ENCODE assay signal across 9 mouse cellular contexts in the genomic region with DNA sequence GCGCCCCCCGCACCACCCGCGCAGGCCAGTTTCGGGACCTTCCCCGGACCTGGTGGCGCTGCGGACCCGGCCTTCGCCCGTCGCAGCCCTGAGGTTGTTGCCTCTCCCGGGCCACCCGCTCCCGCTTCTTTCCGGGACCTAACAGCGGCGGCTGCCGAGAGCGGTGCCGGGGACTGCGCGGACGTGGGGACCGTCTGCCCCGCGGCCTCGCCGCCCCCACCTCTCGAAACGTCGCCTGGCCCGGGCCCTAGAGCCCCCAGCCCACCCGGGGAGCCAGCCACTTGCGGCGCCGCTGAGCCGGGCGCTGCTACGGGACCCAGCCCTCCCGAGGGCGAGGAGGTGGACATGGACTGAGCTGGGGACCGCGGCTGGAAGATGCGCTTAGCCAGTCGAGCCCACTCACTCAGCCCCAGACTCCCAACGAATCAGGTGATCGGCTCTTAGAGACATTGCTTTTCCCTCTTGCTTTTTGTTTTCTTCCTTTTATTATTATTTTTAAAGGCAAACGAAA. TPM values are rescaled to one million over a fixed set of nuclear protein-coding genes. Genes with fewer than 3 reads are reported as not detected.
DNase-seq lines count a peak whose midpoint lies in the region; ATAC-seq and TF ChIP-seq lines count a peak whose summit lies in the region.
"Had no signal": no experiment of that assay in that cellular context is flagged by ENCODE, and none has a peak within 500 bp of the region (broad histone marks: within the 10 kb centered on the region; RNA-seq: fewer than 3 reads in every experiment).

No protein-coding gene starts in this region.

- ATAC-seq in heart, embryonic 13.5 days (ENCODE audit: extremely low read depth, insufficient number of reproducible peaks, low FRiP score, low TSS enrichment): no peak
- no peak for ATAC-seq in forebrain, embryonic 12.5 days (ENCODE audit: low FRiP score)
- ATAC-seq in midbrain, embryonic 12.5 days (ENCODE audit: low FRiP score, low read depth): no peak

- intact Hi-C loops in heart, postnatal 14 days (cut with DNase I): no loop called here

- H3K27ac ChIP-seq in heart, embryonic 13.5 days (replicated peaks): no peak overlapping the region
- peak overlapping the region; percentile 99 for H3K27ac ChIP-seq in cerebellum, adult 2 months (ENCODE audit: insufficient read depth, low read length)
- peak overlapping the region; percentile 81 for H3K27ac ChIP-seq in forebrain, embryonic 12.5 days
- H3K27ac ChIP-seq in midbrain, embryonic 12.5 days (replicated peaks): peak overlapping the region; percentile 90
- H3K27ac ChIP-seq: liver, embryonic 15.5 days had no signal

- H3K4me1 ChIP-seq in heart, embryonic 13.5 days: peaks cover 14% of the 10 kb centered on the region
- peaks cover 6% of the 10 kb centered on the region for H3K4me1 ChIP-seq in cerebellum, adult 2 months (ENCODE audit: control insufficient read depth, insufficient read depth, low read length)
- peaks cover 51% of the 10 kb centered on the region for H3K4me1 ChIP-seq in forebrain, embryonic 12.5 days
- H3K4me1 ChIP-seq in midbrain, embryonic 12.5 days: peaks cover 44% of the 10 kb centered on the region
- H3K4me1 ChIP-seq: liver, embryonic 15.5 days had no signal

- H3K9me3 ChIP-seq in heart, embryonic 13.5 days: no peaks in the 10 kb centered on the region
- no peaks in the 10 kb centered on the region for H3K9me3 ChIP-seq in forebrain, embryonic 12.5 days
- H3K9me3 ChIP-seq in midbrain, embryonic 12.5 days: no peaks in the 10 kb centered on the region
- H3K9me3 ChIP-seq: liver, embryonic 15.5 days had no signal

- H3K4me3 ChIP-seq in heart, embryonic 13.5 days: peak overlapping the region; percentile 21
- H3K4me3 ChIP-seq in cerebellum, adult 2 months (replicated peaks; ENCODE audit: insufficient read depth, low read depth, low read length): peak overlapping the region; percentile 87
- peak overlapping the region; percentile 45 for H3K4me3 ChIP-seq in forebrain, embryonic 12.5 days (replicated peaks)
- H3K4me3 ChIP-seq in midbrain, embryonic 12.5 days: peak overlapping the region; percentile 56
- H3K4me3 ChIP-seq: liver, embryonic 15.5 days had no signal

- WGBS in heart, embryonic 13.5 days: under 1% methylated on average over 48 of the region's 49 CpGs
- under 1% methylated on average over 46 of the region's 49 CpGs for WGBS in cerebellum, adult 2 months
- under 1% methylated on average over 45 of the region's 49 CpGs for WGBS in forebrain, embryonic 12.5 days
- 1% methylated on average over 35 of the region's 49 CpGs for WGBS in midbrain, embryonic 12.5 days

- DNase-seq in heart, postnatal 14 days: no peak
- peak; percentile 67 to 86 for DNase-seq in cerebellum, adult 2 months
- DNase-seq in right cerebral cortex, adult 18-20 months: no peak
- no peak for DNase-seq in lung, postnatal 36 days
- DNase-seq in adrenal gland, postnatal 10 days: no peak

- H3K36me3 ChIP-seq in heart, embryonic 13.5 days: no peaks in the 10 kb centered on the region
- no peaks in the 10 kb centered on the region for H3K36me3 ChIP-seq in forebrain, embryonic 12.5 days (replicated peaks)
- no peaks in the 10 kb centered on the region for H3K36me3 ChIP-seq in midbrain, embryonic 12.5 days
- H3K36me3 ChIP-seq: liver, embryonic 15.5 days had no signal

- H3K9ac ChIP-seq in heart, embryonic 13.5 days: no peak overlapping the region
- peak overlapping the region; percentile 56 for H3K9ac ChIP-seq in forebrain, embryonic 12.5 days
- H3K9ac ChIP-seq in midbrain, embryonic 12.5 days (replicated peaks): peak overlapping the region; percentile 78
- H3K9ac ChIP-seq: liver, embryonic 15.5 days had no signal

- TF ChIP-seq CTCF in cerebellum, adult 2 months (IDR thresholded peaks at IDR 0.05; ENCODE audit: borderline replicate concordance, insufficient read depth, low read depth, low read length): no peak

- peak overlapping the region; percentile 7; the same call in 1 of the 2 replicates for H3K4me2 ChIP-seq in heart, embryonic 13.5 days
- peak overlapping the region; percentile 43 for H3K4me2 ChIP-seq in forebrain, embryonic 12.5 days
- peak overlapping the region; percentile 52 for H3K4me2 ChIP-seq in midbrain, embryonic 12.5 days (replicated peaks)
- H3K4me2 ChIP-seq: liver, embryonic 15.5 days had no signal

- TF ChIP-seq POLR2A in cerebellum, adult 2 months (IDR thresholded peaks at IDR 0.05; ENCODE audit: borderline replicate concordance, insufficient read depth, low read length): no peak

- H3K27me3 ChIP-seq in heart, embryonic 13.5 days (replicated peaks): peaks cover 100% of the 10 kb centered on the region
- H3K27me3 ChIP-seq in cerebellum, adult 2 months (ENCODE audit: control insufficient read depth, insufficient read depth, low read length): no peaks in the 10 kb centered on the region
- H3K27me3 ChIP-seq in forebrain, embryonic 12.5 days: peaks cover 100% of the 10 kb centered on the region
- H3K27me3 ChIP-seq in midbrain, embryonic 12.5 days: peaks cover 98% of the 10 kb centered on the region

RNA-seq across cellular contexts. Expression of a gene that starts 4.2 kb away (rescaled TPM):
- polyA plus RNA-seq in heart, embryonic 13.5 days (2015; fragmentation: Nextera tagmentation; extraction: Ambion mirVana): not detected in 2 replicates
- not detected for total RNA-seq in heart, postnatal 14 days (2021)
- polyA plus RNA-seq in cerebellum, adult 2 months (2012; rRNA removed): 38.1 and 38.8 TPM in 2 replicates
- 32.5 and 37.0 TPM in 2 replicates for polyA plus RNA-seq in forebrain, embryonic 12.5 days (2016; fragmentation: Nextera tagmentation; extraction: Ambion mirVana)
- 84.9 and 90.8 TPM in 2 replicates for polyA plus RNA-seq in midbrain, embryonic 12.5 days (2016; fragmentation: Nextera tagmentation; extraction: Ambion mirVana)
- total RNA-seq in adrenal gland, postnatal 10 days (2021): not detected
- polyA plus RNA-seq: liver, embryonic 15.5 days had no signal

Comparison
In these comparisons a context has a peak if more than half of its experiments do, and no peak if none do; other contexts are left out.
1. H3K4me3 ChIP-seq: peak in every context shown above with its lines; median percentile 87 in cerebellum, adult 2 months; 56 in midbrain, embryonic 12.5 days; 45 in forebrain, embryonic 12.5 days; 21 in heart, embryonic 13.5 days.
2. DNase-seq: peak in cerebellum, adult 2 months (2 of 2); none in heart, postnatal 14 days (0 of 2), right cerebral cortex, adult 18-20 months (single experiment), lung, postnatal 36 days (single experiment) and adrenal gland, postnatal 10 days (single experiment).
3. RNA of a gene that starts 4.2 kb away (polyA plus RNA-seq): 84.9 to 90.8 TPM in midbrain, embryonic 12.5 days, 38.1 to 38.8 TPM in cerebellum, adult 2 months and 32.5 to 37.0 TPM in forebrain, embryonic 12.5 days; not detected in heart, embryonic 13.5 days; every median in the first group is over 10 times any median in the second.
4. Peak in every context shown above with its lines, with median percentiles within 50 percentile points of each other: H3K4me2 ChIP-seq.